Mouse (Mus musculus): Measurements from ENCODE around the gene Lmcd1. TPM values are rescaled to one million over a fixed set of nuclear protein-coding genes. Genes with fewer than 3 reads are reported as not detected.

Gene Lmcd1
- not detected for polyA plus RNA-seq (2017; shearing (Covaris generic))

DNA sequence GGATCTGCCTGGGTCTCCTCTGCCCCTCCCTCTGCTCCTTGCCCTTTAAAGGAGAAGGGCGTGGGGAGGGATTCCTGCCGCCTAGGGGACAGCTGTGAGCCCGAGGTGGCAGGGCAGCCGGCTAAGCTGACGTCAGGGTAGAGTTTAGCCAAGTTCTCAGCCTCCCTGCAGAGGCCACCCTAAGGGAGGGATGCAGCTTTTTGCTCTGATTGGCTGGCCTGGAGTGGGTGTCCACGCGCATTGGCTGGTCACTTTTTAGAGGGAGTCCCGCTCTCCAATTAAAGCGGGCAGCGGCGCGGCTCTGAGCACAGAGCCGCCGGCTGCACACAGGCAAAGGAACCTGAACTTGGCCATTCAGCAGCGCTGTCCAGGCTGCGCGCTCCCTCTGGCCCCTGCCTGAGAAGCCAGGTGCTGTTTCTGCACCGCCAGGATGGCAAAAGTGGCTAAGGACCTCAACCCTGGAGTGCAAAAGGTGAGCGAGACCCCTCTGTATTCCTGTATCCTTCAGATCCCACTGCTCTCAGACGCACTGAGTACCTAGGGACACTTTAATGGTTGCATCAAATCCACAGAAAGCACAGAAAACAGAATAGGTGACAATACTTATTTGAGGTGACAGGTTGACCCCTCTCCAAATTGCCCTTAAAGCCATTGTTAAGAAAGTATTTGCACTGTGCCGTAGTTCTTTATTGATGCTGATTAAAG lies at the start of gene Lmcd1:
Gene Lmcd1, plus strand, starts transcription at position 258 of the 705 bp plus-strand sequence.

Other genes with a start within 250 kb of the Lmcd1 start
- gene Ssu2, start 114.3 kb downstream of the Lmcd1 start, polyA plus RNA-seq (2017; shearing (Covaris generic)) = 1 to 10 TPM in 1 of 2 experiments, not detected in 1; 1.2 TPM
- gene Cav3, start 185.7 kb downstream of the Lmcd1 start, polyA plus RNA-seq (2017; shearing (Covaris generic)) = under 1 TPM in 1 of 2 experiments, not detected in 1; 0.24 TPM
- gene Oxtr, start 216.2 kb downstream of the Lmcd1 start, polyA plus RNA-seq (2017; shearing (Covaris generic)) = under 1 TPM; 0.08 to 0.10 TPM